Mouse (Mus musculus) testis, adult 2 months (tissue): ENCODE data around the gene Fat2.

Experiments used
- CTCF ChIP-seq: fragments of 200-500 bp; IDR thresholded peaks from 2 replicates; pipeline ENCODE4 v1.5.1; 2012; ENCODE audit warnings: low read depth, mild to moderate bottlenecking, inconsistent platforms, low read length, moderate library complexity; ENCODE audit not compliant: control insufficient read depth, insufficient read depth, insufficient replicate concordance
- POLR2A ChIP-seq: fragments of 200-500 bp; IDR thresholded peaks from 2 replicates; pipeline ENCODE4 v1.6.1; 2012; ENCODE audit warnings: low read depth, mild to moderate bottlenecking, inconsistent platforms, low read length, moderate library complexity; ENCODE audit not compliant: control insufficient read depth

DNA sequence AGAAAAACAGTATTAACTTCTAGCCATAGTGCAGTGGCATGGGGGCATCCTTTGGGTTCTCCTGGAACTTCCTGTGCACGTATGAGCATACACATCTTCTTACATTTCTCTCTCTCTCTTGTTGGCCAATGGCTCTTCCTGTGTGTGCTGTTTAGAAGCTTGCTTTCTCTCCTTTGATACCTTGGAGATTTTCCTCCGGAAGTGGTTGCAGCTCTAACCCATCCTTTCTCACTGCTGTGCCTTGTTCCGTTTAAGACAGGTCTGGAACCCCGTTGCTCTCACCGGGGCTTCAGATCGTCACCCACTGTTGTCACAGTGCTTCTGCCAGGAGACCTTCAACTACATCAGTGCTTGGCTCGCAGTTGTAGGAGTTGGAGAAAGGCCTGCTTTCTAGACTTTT is 115.1 kb downstream of the Fat2 start:
- TF ChIP-seq POLR2A (no peak), CTCF (no peak)
